ENCODE assay signal across 20 mouse cellular contexts in genomic region chr2:166246401-166247189, GRCm38 (mm10).
A peak's percentile ranks its signal among the peaks of the same experiment; 100 is the strongest.
DNase-seq lines count a peak whose midpoint lies in the region; ATAC-seq and TF ChIP-seq lines count a peak whose summit lies in the region.
"Had no signal": no experiment of that assay in that cellular context is flagged by ENCODE, and none has a peak within 500 bp of the region (broad histone marks: within the 10 kb centered on the region; RNA-seq: fewer than 3 reads in every experiment).

No protein-coding gene starts in this region.

- peaks cover 45% of the 10 kb centered on the region for H3K4me1 ChIP-seq in forebrain, embryonic 10.5 days
- no peaks in the 10 kb centered on the region for H3K4me1 ChIP-seq in forebrain, postnatal 0 days (ENCODE audit: insufficient read depth)
- H3K4me1 ChIP-seq in midbrain, embryonic 14.5 days (ENCODE audit: control insufficient read depth, insufficient read depth, low read length) = peaks cover 5% of the 10 kb centered on the region; the same call in 1 of the 2 replicates
- peaks cover 32% of the 10 kb centered on the region for H3K4me1 ChIP-seq in midbrain, embryonic 10.5 days
- peaks cover 4% of the 10 kb centered on the region; the same call in 1 of the 2 replicates for H3K4me1 ChIP-seq in liver, embryonic 15.5 days (replicated peaks)

- ATAC-seq in forebrain, postnatal 0 days = no peak
- no peak for ATAC-seq in midbrain, embryonic 14.5 days (ENCODE audit: low FRiP score, low TSS enrichment)
- ATAC-seq in liver, embryonic 15.5 days (ENCODE audit: insufficient read depth) = no peak; the same call in 1 of the 2 replicates

- no peaks in the 10 kb centered on the region for H3K36me3 ChIP-seq in forebrain, embryonic 10.5 days (replicated peaks)
- H3K36me3 ChIP-seq in forebrain, postnatal 0 days (ENCODE audit: insufficient read depth) = no peaks in the 10 kb centered on the region
- H3K36me3 ChIP-seq in midbrain, embryonic 14.5 days (ENCODE audit: control insufficient read depth, insufficient read depth, low read length) = no peaks in the 10 kb centered on the region
- no peaks in the 10 kb centered on the region for H3K36me3 ChIP-seq in midbrain, embryonic 10.5 days
- H3K36me3 ChIP-seq in liver, embryonic 15.5 days (replicated peaks) = no peaks in the 10 kb centered on the region
- H3K36me3 ChIP-seq: embryonic facial prominence, embryonic 15.5 days; forebrain, embryonic 12.5 days; G1E; hindbrain, embryonic 10.5 days; limb, embryonic 13.5 days had no signal

- no peak for DNase-seq in forebrain, embryonic 10.5 days (ENCODE audit: extremely low spot score, low spot score)
- DNase-seq in forebrain, postnatal 0 days = no peak
- no peak for DNase-seq in midbrain, embryonic 14.5 days
- DNase-seq in midbrain, embryonic 10.5 days (ENCODE audit: low spot score) = no peak
- peak; percentile 72 for DNase-seq in thymus, postnatal 4 days
- DNase-seq in heart, adult 11 months = no peak
- DNase-seq in spleen, postnatal 36 days (ENCODE audit: low spot score in 2 of 2) = no peak
- DNase-seq: adrenal gland, postnatal 10 days; cerebellum, adult 2 months; kidney, adult 11 months; lung, postnatal 10 days had no signal

- 87% methylated on average over 17 of the region's 17 CpGs for whole genome bisulfite sequencing in forebrain, embryonic 10.5 days
- 80% methylated on average over 17 of the region's 17 CpGs for WGBS in forebrain, postnatal 0 days
- WGBS in midbrain, embryonic 14.5 days = 74% methylated on average over 17 of the region's 17 CpGs
- WGBS in midbrain, embryonic 10.5 days = 82% methylated on average over 17 of the region's 17 CpGs
- WGBS in liver, embryonic 15.5 days (ENCODE audit: insufficient replicate concordance) = 56% methylated on average over 17 of the region's 17 CpGs

- H3K9me3 ChIP-seq in forebrain, embryonic 10.5 days = no peaks in the 10 kb centered on the region
- H3K9me3 ChIP-seq in forebrain, postnatal 0 days (ENCODE audit: low read length) = no peaks in the 10 kb centered on the region
- no peaks in the 10 kb centered on the region for H3K9me3 ChIP-seq in midbrain, embryonic 14.5 days (ENCODE audit: control insufficient read depth, low read length)
- no peaks in the 10 kb centered on the region for H3K9me3 ChIP-seq in midbrain, embryonic 10.5 days (replicated peaks)
- H3K9me3 ChIP-seq in liver, embryonic 15.5 days (replicated peaks) = no peaks in the 10 kb centered on the region
- H3K9me3 ChIP-seq: embryonic facial prominence, embryonic 15.5 days; forebrain, embryonic 12.5 days; hindbrain, embryonic 10.5 days; limb, embryonic 13.5 days had no signal

- no peak overlapping the region for H3K9ac ChIP-seq in forebrain, postnatal 0 days
- H3K9ac ChIP-seq in midbrain, embryonic 14.5 days (replicated peaks; ENCODE audit: low read length) = no peak overlapping the region
- no peak overlapping the region for H3K9ac ChIP-seq in liver, embryonic 15.5 days
- H3K9ac ChIP-seq: embryonic facial prominence, embryonic 15.5 days; forebrain, embryonic 12.5 days; limb, embryonic 13.5 days had no signal

- H3K27ac ChIP-seq in forebrain, embryonic 10.5 days = peak overlapping the region; percentile 9; the same call in 1 of the 2 replicates
- no peak overlapping the region for H3K27ac ChIP-seq in forebrain, postnatal 0 days (ENCODE audit: low read depth, low read length)
- 0 out of 2 replicates have a peak overlapping the region, but pooled peaks have one; percentile 26 for H3K27ac ChIP-seq in midbrain, embryonic 14.5 days (replicated peaks; ENCODE audit: low read depth, low read length)
- H3K27ac ChIP-seq in midbrain, embryonic 10.5 days (replicated peaks) = no peak overlapping the region
- H3K27ac ChIP-seq in liver, embryonic 15.5 days (replicated peaks) = no peak overlapping the region
- H3K27ac ChIP-seq: embryonic facial prominence, embryonic 15.5 days; forebrain, embryonic 12.5 days; layer of hippocampus, adult 2 months; left cerebral cortex, adult 2 months; limb, embryonic 13.5 days had no signal

- TF ChIP-seq CTCF in forebrain, postnatal 0 days (IDR thresholded peaks at IDR 0.05; ENCODE audit: low read depth) = no peak

- no peak overlapping the region for H3K4me2 ChIP-seq in forebrain, postnatal 0 days (ENCODE audit: low read depth)
- no peak overlapping the region for H3K4me2 ChIP-seq in midbrain, embryonic 14.5 days (ENCODE audit: low read length)
- H3K4me2 ChIP-seq in liver, embryonic 15.5 days = peak overlapping the region; percentile 29
- H3K4me2 ChIP-seq: embryonic facial prominence, embryonic 15.5 days; forebrain, embryonic 12.5 days; limb, embryonic 13.5 days had no signal

- no peaks in the 10 kb centered on the region for H3K27me3 ChIP-seq in forebrain, embryonic 10.5 days (ENCODE audit: poor library complexity, severe bottlenecking)
- H3K27me3 ChIP-seq in forebrain, postnatal 0 days (ENCODE audit: insufficient read depth, low read length) = no peaks in the 10 kb centered on the region
- H3K27me3 ChIP-seq in midbrain, embryonic 14.5 days (ENCODE audit: control insufficient read depth, insufficient read depth, low read length) = no peaks in the 10 kb centered on the region
- peaks cover 10% of the 10 kb centered on the region; the same call in 1 of the 2 replicates for H3K27me3 ChIP-seq in midbrain, embryonic 10.5 days (ENCODE audit: low read depth, poor library complexity, severe bottlenecking)
- no peaks in the 10 kb centered on the region for H3K27me3 ChIP-seq in liver, embryonic 15.5 days
- H3K27me3 ChIP-seq: embryonic facial prominence, embryonic 15.5 days; limb, embryonic 13.5 days had no signal

- no peak overlapping the region for H3K4me3 ChIP-seq in forebrain, embryonic 10.5 days
- no peak overlapping the region for H3K4me3 ChIP-seq in forebrain, postnatal 0 days (ENCODE audit: low read depth, low read length)
- no peak overlapping the region for H3K4me3 ChIP-seq in midbrain, embryonic 14.5 days (replicated peaks; ENCODE audit: low read depth, low read length)
- no peak overlapping the region for H3K4me3 ChIP-seq in midbrain, embryonic 10.5 days
- H3K4me3 ChIP-seq in liver, embryonic 15.5 days (replicated peaks) = no peak overlapping the region
- H3K4me3 ChIP-seq: embryonic facial prominence, embryonic 15.5 days; forebrain, embryonic 12.5 days; hindbrain, embryonic 10.5 days; layer of hippocampus, adult 2 months; left cerebral cortex, adult 2 months; limb, embryonic 13.5 days; myocyte had no signal

Comparison
In these comparisons a context has a peak if more than half of its experiments do, and no peak if none do; other contexts are left out.
1. H3K27ac ChIP-seq: peak in forebrain, embryonic 10.5 days (single experiment) and midbrain, embryonic 14.5 days (single experiment); none in forebrain, postnatal 0 days (single experiment), midbrain, embryonic 10.5 days (single experiment) and liver, embryonic 15.5 days (single experiment).